Mouse (Mus musculus): ENCODE data around the gene Kcnab3.

GRCm38 (mm10) chr11:69362479-69362878 lies 36.4 kb downstream of the Kcnab3 start:
- TF ChIP-seq CTCF (IDR thresholded peaks at IDR 0.05; ENCODE audit: extremely low read depth, insufficient read depth, low read length) = no peak
- TF ChIP-seq POLR2A (IDR thresholded peaks at IDR 0.05; ENCODE audit: extremely low read depth, insufficient read depth, low read length) = no peak
